13 mouse cellular contexts compared by ENCODE assay signal in the genomic region with DNA sequence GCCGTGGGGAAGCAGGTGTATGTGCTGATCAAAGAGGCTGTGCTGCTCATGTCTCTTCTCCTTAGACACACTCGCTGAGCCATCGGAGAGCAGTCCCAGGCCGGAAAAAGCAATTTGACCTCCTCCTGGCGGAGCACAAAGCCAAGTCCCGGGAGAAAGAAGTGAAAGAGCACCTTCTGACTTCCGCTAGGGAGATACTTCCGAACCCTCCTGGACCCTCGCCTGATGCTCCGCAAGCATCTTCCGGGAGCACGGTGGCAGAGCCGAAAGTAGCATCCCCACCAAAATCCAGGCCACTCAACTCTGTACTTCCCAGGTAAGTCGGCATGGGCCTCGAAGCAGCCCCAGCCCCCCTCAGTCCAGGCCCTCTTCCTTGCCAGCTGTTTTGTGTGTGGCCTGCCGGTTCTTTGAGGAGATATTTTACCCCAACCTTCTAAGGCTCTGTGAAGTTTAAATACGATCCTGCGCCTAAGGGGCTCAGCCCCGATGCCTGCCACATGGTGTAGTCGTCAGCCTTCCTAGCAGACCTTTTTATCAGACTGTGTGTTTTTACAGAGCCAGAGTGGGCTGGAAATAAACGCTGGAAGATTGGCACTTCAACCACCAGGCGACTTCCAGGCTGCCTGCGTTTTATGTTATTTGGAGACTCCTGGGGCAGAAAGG. TPM values are rescaled to one million over a fixed set of nuclear protein-coding genes. Genes with fewer than 3 reads are reported as not detected.
A peak's percentile ranks its signal among the peaks of the same experiment; 100 is the strongest.
DNase-seq lines count a peak whose midpoint lies in the region; ATAC-seq lines count a peak whose summit lies in the region.
"Had no signal": no experiment of that assay in that cellular context is flagged by ENCODE, and none has a peak within 500 bp of the region (broad histone marks: within the 10 kb centered on the region; RNA-seq: fewer than 3 reads in every experiment).

No protein-coding gene starts in this region.

- WGBS in kidney, embryonic 14.5 days = 20% methylated on average over 21 of the region's 23 CpGs
- 31% methylated on average over 23 of the region's 23 CpGs for WGBS in hindbrain, embryonic 13.5 days

- no peaks in the 10 kb centered on the region for H3K9me3 ChIP-seq in kidney, embryonic 14.5 days (ENCODE audit: control insufficient read depth, low read length)
- H3K9me3 ChIP-seq in hindbrain, embryonic 13.5 days = no peaks in the 10 kb centered on the region

- peak overlapping the region; percentile 9; the same call in 1 of the 2 replicates for H3K4me3 ChIP-seq in kidney, embryonic 14.5 days (ENCODE audit: low read length)
- H3K4me3 ChIP-seq in hindbrain, embryonic 13.5 days = no peak overlapping the region

- H3K27ac ChIP-seq in kidney, embryonic 14.5 days (ENCODE audit: low read depth, low read length) = no peak overlapping the region
- H3K27ac ChIP-seq in hindbrain, embryonic 13.5 days = no peak overlapping the region

- peaks cover 15% of the 10 kb centered on the region for H3K4me1 ChIP-seq in kidney, embryonic 14.5 days (ENCODE audit: control insufficient read depth, insufficient read depth, low read length)
- peaks cover 47% of the 10 kb centered on the region for H3K4me1 ChIP-seq in hindbrain, embryonic 13.5 days (replicated peaks)

- H3K27me3 ChIP-seq in kidney, embryonic 14.5 days (ENCODE audit: control insufficient read depth, insufficient read depth, low read length) = no peaks in the 10 kb centered on the region
- peaks cover 27% of the 10 kb centered on the region for H3K27me3 ChIP-seq in hindbrain, embryonic 13.5 days

- H3K36me3 ChIP-seq in kidney, embryonic 14.5 days (ENCODE audit: control insufficient read depth, insufficient read depth, low read length) = no peaks in the 10 kb centered on the region; the same call in 1 of the 2 replicates
- H3K36me3 ChIP-seq in hindbrain, embryonic 13.5 days = peaks cover 11% of the 10 kb centered on the region

- peak overlapping the region; percentile 40; the same call in 1 of the 2 replicates for H3K9ac ChIP-seq in kidney, embryonic 14.5 days (ENCODE audit: low read depth, low read length)
- H3K9ac ChIP-seq in hindbrain, embryonic 13.5 days = peak overlapping the region; percentile 66; the same call in 1 of the 2 replicates

- ATAC-seq in kidney, embryonic 14.5 days (ENCODE audit: low FRiP score, low TSS enrichment) = 0 out of 2 replicates have a peak, but pooled peaks have one; percentile 26
- ATAC-seq in hindbrain, embryonic 13.5 days (ENCODE audit: low FRiP score) = no peak
- ATAC-seq in megakaryocyte-erythroid progenitor cell, adult 5-6 weeks (replicated peaks; ENCODE audit: low FRiP score, low TSS enrichment, poor library complexity, severe bottlenecking) = no peak
- ATAC-seq: lung, postnatal 0 days had no signal

- peak overlapping the region; percentile 48 for H3K4me2 ChIP-seq in kidney, embryonic 14.5 days (replicated peaks; ENCODE audit: low read depth, low read length)
- peak overlapping the region; percentile 52; the same call in 1 of the 2 replicates for H3K4me2 ChIP-seq in hindbrain, embryonic 13.5 days

- no peak for DNase-seq in kidney, postnatal 4 days
- DNase-seq in embryo, embryonic 10.5 days (ENCODE audit: low spot score) = peak; percentile 32
- peak; percentile 43 for DNase-seq in neural tube, embryonic 10.5 days (ENCODE audit: extremely low spot score, low spot score)
- no peak for DNase-seq in ovary, postnatal 14 days (ENCODE audit: low spot score)
- DNase-seq in gastrocnemius, postnatal 4 days (ENCODE audit: low spot score in 2 of 2) = no peak
- DNase-seq: adrenal gland, postnatal 10 days had no signal

RNA-seq across cellular contexts. Expression of a gene that starts 48.8 kb away (rescaled TPM):
- polyA plus RNA-seq in kidney, embryonic 14.5 days (2014; fragmentation: Nextera tagmentation; extraction: Ambion mirVana) = 0.93 TPM in 1 of 2 replicates, not detected in the other
- 3.6 and 5.1 TPM in 2 replicates for polyA plus RNA-seq in hindbrain, embryonic 13.5 days (2015; fragmentation: Nextera tagmentation; extraction: Ambion mirVana)
- total RNA-seq in gastrocnemius, postnatal 4 days (2021) = not detected
- total RNA-seq in megakaryocyte-erythroid progenitor cell, adult 5-6 weeks (2014; fragmentation: Nextera tagmentation) = not detected in 2 replicates
- total RNA-seq in megakaryocyte-erythroid progenitor cell, adult 5-6 weeks (2017) = not detected in 2 replicates
- total RNA-seq: heart, postnatal 25 days; MEL had no signal
- polyA plus RNA-seq: spleen, adult 2 months had no signal

Comparison
In these comparisons a context has a peak if more than half of its experiments do, and no peak if none do; other contexts are left out.
1. DNase-seq: peak in embryo, embryonic 10.5 days (single experiment) and neural tube, embryonic 10.5 days (single experiment); none in kidney, postnatal 4 days (0 of 2), ovary, postnatal 14 days (single experiment) and gastrocnemius, postnatal 4 days (0 of 2).